Mouse (Mus musculus) liver (tissue): ENCODE measurements around the gene Lamb2.
A peak's percentile ranks its signal among the peaks of the same experiment; 100 is the strongest.

ENCODE experiments used
- DNase-seq: peaks from one replicate; pipeline ENCODE4 v3.0.0-alpha.2; 2020; ENCODE audit warnings: mixed read lengths

Gene Lamb2

DNA sequence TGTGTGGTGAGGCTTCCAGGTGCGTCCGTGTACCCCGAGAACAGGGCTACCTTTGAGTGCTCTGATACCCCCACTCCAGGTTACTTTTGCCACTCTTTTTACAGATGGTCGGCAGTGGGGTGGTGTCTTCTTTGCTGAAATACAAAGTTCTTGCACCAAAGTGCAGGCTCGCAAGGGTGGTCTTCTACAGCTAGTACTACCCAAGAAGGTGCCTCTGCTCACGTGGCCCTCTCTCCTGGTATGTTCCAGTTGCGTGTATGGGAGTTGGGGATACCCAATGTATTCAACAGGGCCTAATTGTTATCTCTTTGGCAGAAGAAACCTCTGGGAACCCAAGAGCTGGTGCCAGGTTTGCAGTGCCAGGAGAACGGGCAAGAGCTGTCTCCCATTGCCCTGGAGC is 13.7 kb downstream of the Lamb2 start:
- no peak for DNase-seq

DNA sequence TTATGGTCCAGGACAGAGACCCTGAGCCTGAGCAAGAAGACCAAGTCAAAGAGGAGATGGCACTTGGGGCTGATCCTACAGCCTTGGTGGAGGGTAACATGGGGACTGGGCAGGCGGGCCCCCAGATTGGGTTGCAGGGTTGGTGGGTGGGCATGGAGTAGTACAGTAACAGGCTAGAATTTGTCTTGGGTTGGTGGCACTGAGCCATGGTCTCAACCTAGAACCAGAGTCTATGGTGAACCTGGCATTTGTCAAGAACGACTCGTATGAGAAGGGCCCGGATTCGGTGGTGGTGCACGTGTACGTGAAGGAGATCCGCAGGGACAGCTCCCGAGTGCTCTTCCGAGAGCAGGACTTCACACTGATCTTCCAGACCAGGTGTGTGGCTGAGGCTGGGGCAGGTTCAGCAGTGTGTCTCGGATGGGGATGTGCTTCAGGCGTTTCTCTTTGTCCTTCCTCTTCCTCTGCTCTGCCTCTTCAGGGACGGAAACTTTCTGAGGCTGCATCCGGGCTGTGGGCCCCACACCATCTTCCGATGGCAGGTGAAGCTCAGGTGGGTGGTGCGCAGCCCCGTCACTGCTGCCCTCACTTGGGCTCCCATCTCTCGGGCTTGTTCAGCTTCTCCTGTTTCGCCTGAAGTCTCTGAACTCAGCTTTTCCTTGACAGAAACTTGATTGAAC is 14.8 kb downstream of the Lamb2 start:
- no peak for DNase-seq

DNA sequence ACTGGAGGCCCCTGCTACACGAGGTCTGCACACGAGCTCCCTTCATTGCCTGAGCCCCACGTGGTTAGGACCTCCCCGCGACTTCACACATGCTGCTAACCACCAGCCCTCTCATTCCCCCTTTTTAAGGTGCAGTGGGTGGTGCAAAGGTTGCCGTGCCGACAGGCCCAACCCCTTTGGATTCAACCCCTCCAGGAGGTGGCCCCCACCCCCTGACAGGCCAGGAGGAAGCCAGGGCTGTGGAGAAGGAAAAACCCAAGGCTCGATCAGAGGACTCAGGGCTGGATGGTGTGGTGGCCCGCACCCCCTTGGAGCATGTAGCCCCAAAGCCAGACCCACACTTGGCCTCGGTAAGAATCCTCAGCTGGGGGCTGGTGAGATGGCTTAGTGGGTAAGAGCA is 15.4 kb downstream of the Lamb2 start:
- no peak for DNase-seq

DNA sequence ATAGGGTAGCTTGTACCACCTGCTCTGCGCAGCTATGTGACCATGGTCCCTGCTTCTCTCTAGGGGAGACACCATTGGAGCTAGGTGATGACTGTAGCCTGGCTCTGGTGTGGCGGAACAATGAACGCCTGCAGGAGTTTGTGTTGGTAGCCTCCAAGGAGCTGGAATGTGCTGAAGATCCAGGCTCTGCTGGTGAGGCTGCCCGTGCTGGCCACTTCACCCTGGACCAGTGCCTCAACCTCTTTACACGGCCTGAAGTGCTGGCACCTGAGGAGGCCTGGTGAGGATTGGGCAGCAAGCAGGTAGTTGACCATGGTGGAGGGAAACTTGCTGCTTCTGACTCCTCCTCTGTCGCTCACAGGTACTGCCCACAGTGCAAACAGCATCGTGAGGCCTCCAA is 19.7 kb downstream of the Lamb2 start:
- DNase-seq: no peak

DNA sequence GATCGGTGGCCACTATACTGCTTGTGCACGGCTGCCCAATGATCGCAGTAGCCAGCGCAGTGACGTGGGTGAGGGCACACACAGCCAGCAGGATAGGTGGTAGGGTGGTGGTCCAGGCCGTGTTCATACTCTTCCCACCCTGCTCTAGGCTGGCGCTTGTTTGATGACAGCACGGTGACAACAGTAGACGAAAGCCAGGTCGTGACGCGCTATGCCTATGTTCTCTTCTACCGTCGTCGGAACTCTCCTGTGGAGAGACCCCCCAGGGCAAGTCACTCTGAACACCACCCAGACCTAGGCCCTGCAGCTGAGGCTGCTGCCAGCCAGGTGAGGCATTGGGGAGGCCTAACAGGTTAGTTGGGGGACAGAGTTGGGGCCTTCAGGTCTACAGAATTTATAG is 20.4 kb downstream of the Lamb2 start:
- DNase-seq: no peak

DNA sequence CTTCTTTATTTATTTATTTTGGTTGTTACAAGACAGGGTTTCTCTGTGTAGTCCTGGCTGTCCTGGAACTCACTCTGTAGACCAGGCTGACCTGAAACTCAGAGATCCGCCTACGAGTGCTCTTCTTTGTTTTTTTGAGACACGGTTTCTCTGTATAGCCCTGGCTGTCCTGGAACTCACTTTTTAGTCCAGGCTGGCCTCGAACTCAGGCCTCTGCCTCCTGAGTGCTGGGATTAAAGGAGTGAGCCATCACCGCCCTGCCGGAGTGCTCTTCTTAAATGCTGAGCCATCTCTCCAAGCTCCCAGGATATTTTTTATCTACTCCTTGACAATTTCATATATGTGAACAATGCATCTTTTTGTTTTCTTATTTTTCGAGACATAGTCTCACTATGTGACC is 27.4 kb downstream of the Lamb2 start:
- no peak for DNase-seq

DNA sequence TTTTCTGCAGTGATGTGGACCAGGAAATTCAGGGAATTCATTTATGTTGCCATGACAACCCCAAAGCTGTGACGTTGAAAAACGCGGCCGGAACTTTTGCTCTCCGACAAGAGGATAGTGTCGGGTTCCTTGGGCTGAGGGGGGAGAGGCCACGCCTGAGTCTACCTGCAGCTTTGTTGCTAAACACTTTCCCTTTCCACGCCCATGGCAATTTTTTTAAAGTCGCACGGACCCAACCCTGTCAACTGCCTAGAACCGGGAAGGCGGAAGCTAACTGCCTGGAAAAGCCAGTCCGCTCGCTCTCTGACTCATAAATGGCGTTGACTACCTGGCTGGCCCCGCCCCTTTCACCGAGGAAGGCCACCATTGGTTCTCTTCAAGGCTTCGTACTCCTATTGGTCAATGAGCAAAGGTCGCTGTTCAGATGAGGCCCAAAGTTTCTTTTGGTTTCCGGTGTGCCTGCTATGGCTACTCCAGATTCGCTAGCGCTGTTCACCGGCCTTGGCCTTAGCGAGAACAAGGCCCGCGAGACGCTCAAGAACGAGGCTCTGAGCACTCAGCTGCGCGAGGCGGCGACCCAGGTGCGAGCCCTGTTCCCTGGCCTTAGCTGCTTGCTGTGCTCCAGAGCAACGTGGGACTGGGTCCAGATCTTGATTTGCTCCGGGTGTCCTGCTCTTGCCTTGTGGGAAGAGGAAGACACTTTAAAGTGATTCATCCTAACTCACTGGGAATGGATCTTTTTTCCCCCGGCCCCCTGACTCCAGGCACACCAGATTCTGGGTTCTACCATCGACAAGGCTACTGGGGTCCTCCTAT is 28.3 kb downstream of the Lamb2 start, which contains the start of gene Qars:
Gene Qars, plus strand, starts transcription at position 88 of the 816 bp plus-strand sequence.
- DNase-seq: peak; percentile 96

DNA sequence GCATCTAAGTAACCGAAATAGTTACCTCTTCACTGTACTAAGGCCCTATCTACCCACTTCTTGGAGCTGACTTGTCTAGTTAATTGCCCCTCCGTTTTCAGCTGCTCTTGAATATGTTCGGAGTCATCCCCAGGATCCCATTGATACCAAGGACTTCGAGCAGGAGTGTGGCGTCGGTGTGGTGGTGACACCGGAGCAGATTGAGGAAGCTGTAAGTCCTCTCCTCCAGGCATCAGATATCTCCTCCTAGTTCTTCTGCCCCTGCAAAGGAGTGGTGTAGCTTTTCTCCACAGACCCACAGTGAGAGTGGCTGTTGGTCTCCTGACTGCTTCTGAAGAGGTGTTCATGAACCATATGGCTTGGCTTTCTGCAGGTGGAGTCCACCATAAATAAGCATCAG is 29.2 kb downstream of the Lamb2 start:
- no peak for DNase-seq

DNA sequence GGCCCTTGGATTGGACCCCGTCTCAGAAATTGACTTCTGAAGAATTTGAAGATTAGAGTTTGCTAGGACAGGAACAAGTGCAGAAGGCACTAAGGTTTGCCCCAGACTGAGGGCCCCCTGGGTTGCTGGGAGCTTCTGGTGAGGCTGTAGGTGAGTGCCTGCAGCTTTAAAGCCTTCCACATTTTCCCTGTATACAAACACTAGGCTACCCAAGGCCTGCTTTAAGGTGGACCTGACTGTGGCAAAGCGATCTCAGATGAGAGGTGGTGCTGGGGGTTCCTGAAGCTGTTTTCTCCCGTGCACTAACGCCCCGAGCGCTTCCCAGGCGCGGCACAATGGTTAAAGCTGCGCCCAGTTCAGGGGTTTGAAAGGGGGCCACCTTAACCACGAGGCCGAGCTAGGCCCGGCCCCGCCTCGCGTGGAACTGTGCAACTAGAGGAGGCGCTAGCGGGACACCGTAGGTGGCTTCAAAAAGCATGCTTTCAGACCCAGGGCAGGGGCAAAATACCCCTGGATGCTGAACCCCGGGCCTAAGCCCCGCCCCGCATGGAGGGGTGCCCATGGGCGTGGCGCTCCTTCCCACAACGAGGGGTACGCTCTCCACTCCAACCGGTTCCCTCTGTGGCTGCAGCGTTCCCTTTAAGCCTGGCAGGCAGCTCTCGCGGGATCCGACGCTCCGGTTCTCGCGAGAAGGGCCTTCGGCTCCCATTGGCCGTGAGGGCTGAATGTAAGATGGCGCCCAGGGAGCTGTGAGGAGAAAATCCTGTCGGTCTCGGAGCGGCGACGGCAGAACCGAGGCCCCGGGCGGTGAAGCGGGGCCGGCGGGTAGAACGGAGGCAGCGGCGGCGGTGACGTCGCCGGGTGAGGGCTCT is 37.1 kb downstream of the Lamb2 start, which contains the start of gene Qrich1:
Gene Qrich1, plus strand, starts transcription at position 427 of the 872 bp plus-strand sequence.
- DNase-seq: peak; percentile 95

DNA sequence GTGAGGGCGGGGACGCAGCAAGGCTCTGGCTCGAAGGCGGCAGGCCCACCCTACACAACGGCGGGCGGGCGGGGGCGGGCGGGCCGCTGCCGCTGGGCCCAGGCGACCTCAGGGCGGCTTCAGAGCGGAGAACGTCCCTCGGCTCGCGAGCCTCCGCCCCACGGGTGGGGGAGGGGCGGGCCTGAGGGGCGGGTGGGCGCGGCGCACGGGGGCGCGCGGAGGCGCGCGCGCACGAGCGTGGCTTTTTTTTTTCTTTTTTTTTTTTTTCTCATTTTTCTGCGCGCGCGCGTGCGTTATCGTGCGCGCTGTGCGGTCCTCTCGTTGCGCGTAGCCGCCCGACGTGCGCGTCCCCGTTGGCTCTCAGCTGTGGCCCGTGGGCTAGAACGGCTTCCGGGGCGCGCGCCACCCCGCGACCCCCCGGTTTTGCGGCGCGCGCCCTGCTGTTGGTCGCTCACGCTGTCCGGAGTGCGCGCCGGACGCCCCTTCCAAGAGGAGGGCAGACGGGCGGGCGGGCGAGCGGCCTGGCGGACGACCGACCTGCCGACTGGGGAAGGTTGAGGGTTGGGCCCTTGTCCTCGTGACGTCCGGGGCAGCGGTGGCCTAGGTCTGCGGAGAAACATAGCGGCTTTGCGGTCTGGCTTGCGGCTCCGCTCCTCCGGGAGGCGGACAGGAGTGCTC is 37.9 kb downstream of the Lamb2 start:
- peak; percentile 87 for DNase-seq

DNA sequence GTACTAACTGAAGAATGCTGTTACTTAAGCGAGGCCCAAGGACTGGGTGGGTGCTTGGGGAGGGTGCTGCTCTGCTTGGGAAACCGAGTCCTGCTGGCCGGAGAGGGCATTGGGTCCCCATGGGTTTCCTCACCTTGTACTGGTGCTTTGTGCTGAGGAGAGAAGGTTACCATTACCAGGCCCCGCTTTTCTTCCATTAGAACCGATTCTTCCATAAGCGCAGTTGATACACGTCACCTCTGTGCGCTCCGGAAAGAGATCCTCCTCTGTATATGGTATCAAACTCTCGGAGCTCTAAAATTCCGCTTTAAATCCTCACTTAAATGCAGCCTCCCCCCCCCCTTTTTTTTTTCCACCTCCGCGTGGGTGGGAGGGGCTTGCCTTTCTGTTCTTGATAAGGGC is 38.4 kb downstream of the Lamb2 start:
- DNase-seq: peak; percentile 42

DNA sequence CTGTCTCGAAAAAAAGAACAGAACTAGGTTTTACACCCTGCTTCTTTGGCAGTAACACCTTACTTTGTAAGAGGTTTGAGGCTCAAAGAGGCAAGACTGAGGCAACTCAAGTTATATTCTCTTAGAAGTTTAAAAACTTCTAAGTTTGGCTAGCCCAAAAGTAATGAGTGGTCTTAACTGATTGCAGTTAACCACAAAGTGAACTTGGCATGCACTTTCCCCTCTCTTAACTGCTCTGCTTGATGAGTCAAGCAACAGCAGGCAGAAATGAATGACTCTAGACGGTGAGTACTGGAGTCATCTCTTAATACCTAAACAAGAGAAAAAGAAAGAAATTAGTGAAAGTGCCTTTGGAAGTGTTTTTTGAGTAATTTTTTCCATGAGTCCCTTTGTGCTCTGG is 42.1 kb downstream of the Lamb2 start:
- DNase-seq: no peak

DNA sequence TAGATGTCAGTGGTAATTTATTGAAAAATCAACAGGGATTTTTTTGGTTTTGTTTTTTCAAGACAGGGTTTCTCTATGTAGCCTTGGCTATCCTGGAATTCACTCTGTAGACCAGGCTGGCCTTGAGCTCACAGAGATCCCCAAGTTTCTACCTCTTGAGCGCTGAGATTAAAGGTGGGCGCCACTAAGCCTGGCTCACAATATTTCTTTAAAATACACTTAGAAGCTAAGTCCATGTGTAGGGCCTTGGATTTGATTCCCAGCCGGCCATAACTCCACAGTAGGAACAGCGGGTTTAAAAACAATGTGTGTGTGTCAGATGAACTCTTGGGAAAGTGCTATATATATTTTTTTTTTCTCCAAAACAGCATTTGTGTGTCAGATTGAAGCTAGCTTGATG is 43.8 kb downstream of the Lamb2 start:
- no peak for DNase-seq

DNA sequence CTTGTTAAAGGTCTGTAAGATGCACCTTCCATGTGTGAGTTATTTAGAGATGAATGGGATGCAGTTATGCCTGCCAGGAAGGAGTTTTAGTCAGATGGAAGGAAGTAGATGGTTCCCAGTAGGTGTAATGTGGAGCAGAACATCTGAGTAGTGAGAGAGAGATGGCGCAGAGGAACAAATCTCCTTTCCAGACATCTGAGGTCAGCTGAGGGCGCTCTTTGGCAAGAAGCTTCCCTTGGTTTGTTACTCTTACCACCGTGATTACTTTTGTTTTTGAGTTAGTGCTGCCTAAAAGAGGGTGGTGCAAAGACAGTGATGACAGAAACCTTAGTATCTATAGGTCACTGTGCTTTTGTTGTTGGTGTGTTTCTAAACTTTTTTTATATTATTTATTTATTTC is 45.9 kb downstream of the Lamb2 start:
- DNase-seq: no peak

DNA sequence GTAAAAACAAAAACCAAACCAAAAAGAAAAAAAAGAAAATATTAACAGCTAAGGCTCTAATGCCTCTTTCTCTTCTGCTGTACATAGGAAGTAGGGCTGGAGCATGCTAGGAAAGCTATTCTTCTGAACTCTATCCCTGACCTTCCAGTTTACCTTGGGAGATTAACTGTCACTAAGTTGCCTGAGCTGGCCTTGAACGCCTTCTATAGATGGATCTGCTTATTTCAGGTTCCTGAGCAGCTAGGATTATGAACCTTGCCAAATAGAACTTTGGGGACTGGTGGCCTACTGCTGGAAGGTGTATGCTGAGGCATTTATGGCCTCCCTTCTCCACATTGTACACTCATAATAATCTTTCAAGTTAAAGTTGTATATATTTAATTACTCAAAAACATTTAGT is 51.4 kb downstream of the Lamb2 start:
- DNase-seq: no peak

DNA sequence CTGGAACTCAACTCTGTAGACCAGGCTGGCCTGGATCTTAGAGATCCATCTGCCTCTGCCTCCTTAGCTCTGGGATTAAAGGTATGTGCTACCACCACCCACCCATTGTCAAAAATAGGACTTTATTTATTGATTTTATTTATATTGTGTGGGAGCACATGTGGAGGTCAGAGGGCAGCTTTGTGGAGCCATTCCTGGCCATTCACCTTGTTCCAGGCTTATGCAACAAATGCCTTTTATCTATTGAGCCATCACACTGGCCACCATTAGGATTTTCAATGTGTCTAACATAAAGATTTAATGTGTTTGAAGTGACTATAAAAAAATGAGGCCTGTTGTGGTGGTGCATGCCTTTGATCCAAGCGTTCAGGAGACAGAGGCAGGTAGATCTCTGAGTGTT is 52.0 kb downstream of the Lamb2 start:
- no peak for DNase-seq
